Mouse (Mus musculus) T-helper 2 cell (primary cell): ENCODE measurements around the gene Baz2b.

ENCODE experiments used
- in situ Hi-C: fragments of 300-600 bp; cut with MboI, MseI; formaldehyde crosslinking; loops from one replicate; pipeline ENCODE4 v1.15.1; 2025; ENCODE audit warnings: high pct_unique_total_duplicates

Baz2b gene

DNA sequence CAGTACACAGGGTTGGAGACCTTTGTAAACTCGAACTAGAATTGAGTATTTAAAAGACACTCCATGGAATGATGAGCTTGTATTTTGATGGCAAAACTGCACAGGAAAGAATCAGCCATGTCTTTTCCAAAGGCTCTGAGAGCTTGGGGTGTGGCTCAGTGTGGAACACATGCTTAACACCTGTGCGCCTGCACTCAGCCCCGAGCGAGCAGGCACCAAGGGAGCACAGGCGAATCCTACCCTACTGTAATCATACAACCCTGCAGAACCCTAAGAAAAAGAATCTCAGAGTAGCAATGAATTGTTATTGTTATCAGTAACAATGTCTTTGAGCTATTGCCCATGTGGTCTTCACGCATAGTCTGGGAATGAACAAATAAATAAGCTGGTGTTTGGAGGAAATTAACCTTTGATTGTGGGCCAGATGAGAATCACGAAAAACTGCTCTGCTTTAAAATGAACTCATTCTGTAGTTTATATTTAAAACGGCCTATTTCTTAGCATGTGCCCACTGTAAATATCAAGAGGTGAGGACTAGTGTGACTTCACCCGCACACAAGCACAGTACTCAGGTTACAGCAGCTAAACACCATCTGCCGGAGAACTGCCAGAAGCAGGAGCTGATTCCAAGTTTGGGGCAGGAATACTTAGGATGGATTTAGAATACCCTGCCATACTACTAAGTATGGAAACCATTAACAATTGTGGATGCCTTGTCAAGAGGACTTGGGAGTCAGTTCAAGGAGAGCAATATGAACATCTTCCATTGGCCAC lies 77.2 kb downstream of the Baz2b start:
- in situ Hi-C loops, result no loop called here

DNA sequence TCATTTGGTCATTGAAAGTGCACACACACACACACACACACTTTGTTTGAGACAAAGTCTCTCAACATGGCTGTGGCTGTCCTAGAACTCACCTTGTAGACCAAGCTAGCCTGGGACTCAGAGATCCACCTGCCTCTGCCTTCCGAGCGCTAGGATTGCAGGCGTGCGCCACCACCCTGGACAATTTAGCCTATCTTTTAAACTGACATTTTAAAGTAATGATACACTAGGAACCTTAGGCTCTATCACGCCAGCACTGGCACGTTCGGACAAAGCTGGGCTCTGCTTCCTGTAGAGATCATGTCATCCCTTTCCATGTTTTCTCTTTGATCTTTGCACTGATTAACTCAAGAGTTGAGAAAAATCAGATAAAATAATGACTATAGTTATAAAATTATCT lies 81.0 kb downstream of the Baz2b start:
- in situ Hi-C loops, result no loop called here

DNA sequence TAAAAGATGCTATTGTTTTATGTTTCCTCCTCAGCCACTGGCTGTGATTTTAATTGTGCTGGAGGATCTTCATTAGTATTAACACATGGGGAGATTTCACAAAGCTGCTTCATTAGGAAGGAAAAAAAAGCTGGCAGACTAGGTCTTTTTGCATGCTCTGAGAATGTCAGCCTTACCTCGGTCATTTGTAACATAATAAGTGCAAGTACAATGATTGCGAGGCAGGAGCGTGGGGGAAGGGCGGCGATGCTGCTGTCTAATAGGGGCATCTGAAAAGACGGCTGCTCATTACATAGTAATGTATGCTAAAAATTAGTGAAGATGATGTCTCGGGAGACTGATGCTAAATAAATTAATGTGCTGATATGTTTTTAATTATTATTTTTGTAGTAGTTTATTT lies 82.8 kb downstream of the Baz2b start:
- in situ Hi-C loops, result no loop called here

DNA sequence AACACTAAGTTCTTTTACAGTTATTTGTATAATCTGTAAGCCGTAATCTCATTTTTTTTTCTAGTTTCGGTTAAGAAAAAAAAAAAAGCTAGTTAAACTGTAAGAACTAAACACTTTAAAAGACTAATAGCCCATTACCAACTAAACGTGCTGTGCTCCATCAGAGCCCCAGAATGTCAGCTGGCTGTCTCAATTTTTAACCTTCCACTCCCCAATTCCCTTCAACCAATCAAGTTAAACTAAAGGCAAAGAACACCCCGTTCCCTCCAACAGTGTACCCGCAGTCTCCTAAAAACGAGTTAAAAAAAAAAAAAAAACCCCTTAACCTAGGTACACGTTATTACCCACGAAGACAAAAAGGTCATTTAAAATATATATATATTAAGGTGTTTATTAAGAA lies 83.3 kb downstream of the Baz2b start:
- in situ Hi-C loops, result no loop called here

DNA sequence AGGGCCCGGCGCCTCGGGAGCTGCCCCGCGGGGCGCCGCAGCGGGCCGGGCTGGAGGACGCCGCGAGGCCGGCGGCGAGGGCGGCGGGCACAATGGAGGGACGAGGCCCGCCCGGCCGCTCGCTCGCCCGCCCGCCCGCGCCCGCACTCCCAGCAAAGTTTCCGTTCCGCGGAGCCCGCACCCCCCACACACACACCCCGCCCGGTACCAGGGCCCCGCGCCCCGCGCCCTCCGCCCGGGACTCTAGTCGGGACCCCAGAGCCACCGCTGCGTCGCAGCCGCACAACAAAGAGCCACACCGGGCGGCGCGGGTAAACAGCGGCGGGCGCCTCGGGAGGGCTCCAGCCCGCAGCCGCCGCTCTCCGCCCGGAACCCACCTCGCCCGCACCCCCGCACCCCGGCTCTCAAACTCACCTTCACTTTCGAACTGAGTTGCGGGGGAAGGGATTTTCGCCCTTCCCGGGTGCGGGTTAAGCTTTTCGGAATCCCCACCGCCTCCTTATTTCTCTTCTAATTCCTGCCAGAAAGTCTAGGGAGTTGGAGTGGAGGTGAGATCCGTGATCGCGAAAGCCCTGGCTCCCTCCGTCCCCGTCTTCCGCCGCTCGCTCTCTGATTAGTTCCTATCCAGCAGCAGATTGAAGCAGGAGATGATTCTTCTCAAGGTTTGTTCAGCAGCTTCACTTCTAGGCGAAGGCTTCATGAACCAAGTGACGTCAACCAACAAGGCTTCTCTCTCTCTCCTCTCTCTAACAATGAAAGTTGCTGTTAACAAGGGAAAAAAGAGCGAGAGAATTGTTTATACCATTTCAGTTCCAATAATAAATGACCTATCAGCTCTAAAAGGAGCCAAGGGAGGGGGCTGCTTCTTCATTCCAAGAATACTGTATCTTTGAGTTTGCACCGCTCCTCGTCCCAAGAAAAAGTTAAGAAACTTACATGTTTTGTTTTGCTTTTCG lies 84.3 kb downstream of the Baz2b start:
- in situ Hi-C loops, result no loop called here

DNA sequence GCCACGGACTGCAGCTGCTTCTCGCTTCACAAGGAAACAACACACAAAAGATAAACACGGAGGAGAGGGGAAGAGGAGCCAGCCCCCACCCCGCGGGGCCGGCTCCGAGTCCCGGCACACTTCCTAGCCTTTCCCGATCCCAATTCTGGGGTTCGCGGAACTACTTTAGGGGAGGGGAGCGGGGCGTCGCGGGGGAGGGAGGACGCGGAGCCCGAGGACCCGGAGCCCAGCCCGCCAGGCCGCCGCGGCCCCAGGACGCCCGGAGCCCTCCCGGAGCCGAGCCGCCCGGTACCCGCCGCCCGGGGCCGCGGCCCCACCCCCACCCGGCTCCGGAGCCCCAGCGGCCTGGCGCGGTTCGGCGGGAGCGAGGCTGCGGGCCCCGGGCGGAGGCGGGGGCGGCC lies 85.0 kb downstream of the Baz2b start:
- in situ Hi-C loops, result no loop called here

DNA sequence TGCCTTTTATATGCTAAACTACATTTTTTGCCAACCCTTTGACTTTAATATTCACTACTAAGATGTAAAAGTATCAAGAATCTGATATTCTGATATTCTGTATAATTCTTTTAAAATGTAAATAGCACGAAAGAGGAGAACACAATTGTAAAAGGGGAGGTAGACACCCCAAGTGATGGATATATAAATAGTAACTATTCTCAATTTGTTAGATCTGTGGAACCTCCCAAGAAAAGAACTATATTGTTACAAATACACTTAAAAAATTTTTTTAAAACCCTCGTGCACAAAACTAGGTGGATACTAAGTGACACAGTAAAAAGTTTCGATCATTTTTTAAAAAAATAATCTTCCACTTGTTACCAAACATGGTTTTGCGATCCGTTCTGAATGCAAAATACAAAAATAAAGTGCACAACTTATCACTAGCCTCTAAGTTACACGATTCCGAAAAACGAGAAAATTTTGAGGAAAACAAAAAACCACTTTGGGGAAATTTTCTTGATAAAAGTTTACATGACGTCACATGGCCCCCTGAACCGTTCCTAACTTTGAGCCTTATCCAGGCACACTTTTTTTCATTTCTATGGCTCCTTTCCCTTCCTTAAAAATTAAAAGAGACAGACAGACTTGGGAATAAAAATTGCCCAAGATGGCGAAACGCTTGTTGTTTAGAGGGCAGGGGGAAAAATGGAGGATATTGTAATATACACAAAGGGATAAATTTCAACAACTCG lies 85.6 kb downstream of the Baz2b start:
- in situ Hi-C loops, result no loop called here

DNA sequence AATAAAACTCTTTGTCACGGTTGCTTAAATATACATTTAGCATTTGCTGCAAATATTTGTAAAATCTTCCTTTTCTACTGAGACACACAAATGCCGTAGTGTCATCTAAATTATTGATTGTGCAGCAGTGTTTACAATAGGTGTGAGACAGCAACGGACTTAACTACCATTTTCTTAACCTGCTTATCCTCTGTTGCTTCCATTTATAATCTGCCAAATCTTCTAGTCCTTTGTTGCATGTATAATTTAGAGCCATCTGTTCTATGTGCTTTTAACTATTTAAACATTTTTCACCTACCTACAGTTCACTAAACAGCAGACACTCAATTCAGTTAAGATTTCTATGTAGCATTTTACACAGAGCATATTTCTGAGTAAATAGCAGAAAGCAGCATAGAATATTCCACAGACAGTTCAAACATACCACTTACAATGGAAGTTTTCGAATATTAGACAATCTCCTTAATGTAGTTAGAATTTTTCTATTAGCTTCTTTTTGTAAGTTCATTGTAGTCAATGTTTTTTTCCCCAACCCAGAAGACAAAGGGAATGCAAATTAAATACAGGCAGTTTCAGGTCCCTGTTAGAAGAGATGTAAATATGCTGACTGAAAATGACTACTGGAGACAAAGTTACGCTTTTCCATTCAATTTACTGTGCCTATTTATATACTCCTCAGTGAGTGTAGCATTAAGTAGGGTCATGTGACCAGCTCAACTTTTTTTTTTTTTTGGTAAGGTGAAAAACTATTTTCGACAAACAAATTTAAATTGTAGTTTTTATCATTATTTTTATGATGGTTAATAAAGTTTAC lies 86.4 kb downstream of the Baz2b start:
- in situ Hi-C loops, result no loop called here

DNA sequence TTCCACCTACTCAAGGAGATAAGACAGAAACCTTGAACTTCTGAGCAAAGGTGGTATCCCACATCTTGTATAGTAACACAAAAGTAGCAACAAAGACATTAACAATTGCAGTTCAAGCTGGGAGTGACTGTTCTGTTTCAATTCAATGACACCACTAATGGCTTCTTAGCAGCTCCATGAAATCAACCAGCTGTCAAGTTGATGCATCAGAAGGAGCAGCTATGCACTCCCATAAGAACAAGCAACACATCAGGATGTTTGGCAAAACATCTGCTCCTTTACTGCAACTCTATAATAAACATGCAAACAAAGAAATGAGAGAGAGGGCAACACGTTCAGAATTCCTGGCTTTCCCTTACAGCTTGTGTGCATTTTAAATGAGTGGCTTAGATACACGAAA lies 87.5 kb downstream of the Baz2b start:
- in situ Hi-C loops, result no loop called here

DNA sequence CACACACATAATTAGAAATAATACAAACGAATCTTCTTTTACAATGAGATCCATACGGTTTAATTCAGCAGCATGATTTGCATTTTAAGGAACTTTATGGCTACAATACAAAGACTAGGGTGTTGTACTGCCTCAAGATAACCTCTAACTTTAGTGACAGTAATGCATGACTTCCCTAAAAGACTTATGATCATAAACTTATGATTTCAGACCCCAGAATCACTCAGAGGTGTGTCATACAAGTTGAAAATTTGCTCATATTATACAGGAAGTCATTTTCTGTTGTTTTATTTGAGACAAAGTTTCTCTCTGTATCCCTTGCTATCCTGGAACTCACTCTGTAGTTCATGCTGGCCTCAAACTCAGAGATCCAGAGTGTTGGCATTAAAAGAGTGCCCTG lies 89.0 kb downstream of the Baz2b start:
- in situ Hi-C loops, result no loop called here

DNA sequence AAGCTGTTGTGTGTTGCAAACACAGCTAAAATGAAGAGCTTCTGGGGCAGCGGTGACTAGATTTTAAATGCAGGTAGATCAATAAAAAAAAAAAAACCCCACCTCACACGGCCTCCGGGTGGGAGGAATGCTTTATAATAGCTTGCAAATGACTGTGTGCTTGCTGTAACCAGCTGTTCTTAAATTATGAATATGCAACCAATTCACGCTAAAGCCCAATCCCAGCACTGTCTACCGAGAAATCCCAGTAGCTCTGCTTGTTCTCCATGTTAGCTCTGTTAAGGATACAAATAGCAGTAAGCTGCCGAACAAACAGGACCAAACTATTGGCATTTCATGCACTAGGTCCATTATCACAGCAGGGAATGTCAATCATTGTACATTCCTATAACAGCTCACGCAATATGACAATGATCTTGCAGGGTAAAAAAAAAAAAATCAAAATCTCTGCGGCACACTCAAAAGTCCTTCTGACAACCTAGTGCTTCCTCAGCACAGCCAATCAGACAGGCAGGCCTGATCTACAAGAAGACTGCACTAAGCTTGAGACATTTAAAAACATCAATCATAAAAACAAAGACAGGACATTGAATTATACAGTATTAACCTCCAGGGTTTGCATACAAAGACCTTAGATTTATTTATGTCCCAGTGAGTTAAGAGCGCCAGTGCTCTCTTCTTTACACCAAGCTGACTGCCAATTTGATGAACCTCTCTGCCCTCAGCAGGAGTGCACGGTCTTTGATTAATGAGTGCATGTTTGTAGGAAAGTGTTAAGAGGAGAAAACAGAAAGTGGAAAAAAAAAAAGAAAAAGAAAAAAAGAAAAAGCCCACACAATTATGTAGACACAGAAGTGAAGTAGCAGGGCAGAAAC lies 90.7 kb downstream of the Baz2b start:
- in situ Hi-C loops, result no loop called here

DNA sequence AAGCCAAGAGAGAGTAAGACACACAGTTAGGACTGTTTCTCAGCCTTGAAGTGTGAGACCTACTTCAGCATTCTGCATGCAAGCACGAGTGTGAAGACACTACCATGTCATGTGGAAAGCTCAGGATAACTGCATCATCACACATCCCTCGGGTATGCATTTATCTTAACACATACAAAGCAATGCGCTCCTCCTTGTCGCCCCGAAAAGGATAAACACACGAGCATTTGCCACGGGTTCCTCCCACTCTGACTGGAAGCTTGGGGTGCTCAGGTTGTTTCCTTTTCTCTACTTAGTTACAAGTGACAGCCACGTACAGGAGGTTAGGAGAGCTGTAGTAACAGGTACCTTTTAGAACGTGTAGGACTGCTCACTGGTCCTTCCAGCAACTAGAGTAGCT lies 91.8 kb downstream of the Baz2b start:
- in situ Hi-C loops, result no loop called here

DNA sequence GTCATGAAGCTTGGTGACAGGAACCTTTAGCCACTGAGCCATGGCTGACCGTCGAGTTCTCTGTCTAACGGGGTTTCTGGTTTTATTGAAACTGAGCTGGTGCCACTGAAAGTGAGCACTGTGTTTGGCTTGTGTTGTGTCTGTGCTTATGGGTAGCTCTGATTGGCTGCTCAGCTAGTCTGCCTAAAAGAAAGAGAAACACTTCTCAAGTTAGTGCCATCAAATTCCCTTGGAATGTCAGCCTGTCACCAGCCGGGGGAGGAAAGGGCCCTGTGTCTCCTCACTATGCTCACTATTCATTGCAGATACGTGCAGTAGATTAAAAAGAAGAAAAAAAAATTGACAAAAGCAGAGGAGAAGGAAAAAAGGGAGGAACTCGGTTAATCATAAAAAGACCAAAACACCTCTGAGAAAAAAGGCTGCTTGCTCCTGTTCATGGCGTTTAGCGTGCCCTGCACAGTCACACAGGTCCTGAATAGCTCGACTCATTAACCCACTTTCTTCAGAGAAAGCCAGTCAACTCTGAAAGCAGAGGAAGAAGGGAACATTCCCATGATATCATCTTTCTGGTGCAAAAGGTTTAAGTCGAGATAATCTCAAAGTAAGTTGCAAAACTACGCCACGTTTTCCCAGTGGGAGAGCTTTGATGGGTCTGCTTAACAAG lies 93.6 kb downstream of the Baz2b start:
- in situ Hi-C loops, result no loop called here

DNA sequence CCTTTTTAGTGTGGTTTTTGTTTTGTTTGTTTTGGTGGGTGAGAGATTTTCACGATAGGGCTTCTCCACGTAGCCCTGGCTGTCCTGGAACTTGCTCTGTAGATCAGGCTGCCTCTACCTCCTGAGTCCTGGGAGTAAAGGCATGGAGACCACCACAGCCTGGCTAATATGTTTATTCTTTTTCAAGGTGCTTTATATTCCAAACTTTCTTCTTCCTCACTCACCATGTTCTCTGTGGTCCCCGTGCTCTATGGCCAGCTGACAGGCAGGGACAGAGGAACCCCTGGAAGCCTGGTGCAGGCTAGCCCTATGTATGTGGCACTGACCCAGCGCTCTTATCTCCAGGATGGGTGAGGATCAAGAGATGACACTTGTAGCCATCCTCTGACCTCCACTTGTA lies 94.7 kb downstream of the Baz2b start:
- in situ Hi-C loops, result no loop called here

DNA sequence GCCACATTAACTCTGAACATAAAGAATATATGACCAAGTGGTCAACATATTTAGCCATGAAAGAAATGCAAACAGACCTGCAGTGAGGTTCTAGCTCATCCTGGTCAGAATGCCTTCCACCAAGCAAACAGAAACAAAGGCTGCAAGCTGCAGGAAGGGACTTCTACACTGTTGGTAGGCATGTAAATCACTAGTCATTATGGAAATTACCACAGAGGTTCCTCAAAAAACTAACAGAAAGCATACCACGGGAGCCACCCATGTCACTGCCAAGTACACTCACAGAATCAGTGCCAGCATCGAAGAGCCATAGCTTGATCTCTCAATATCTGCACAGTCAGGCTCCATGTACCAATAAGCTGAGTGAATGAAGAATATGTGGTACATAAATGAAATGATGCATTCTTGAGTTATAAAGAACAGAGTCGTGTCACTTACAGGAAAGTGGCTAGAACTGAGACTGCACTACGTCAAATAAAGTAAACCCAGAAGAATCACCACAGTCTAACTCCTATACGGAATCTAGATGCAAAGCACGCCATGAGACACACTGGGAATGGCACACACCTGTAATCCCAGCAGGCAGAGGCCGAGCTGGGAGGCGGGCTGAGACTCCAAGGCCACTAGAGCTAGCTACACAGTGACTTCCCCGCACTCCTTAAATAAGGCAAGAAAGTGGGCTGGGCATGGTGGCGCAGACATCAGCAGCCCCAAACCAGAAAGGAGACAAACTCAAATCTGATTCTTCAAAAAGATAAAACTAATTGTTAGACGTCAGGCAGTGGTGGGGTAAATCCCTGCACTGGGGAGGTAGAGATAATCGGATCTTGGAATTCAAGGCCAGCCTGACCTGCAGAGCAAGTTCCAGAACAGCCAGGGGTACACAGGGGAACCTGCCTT lies 95.7 kb downstream of the Baz2b start:
- in situ Hi-C loops, result no loop called here

DNA sequence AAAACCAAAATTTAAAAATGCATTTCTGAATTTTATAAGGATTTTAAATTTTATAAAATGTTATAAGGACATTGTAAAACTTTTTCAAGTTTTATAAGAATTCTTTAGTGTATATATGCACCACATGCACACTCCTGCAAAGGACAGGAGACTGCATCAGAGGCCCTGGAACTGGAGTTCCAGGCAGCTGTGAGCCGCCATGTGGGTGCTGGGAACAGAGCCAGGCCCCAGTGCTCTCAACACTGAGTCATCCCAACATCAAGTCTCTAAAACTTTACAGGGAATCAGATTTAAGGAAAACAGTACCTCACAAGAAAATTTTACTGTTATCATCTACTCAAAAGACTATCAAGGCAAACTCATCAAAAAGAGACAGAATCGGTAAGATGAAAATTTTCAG lies 97.5 kb downstream of the Baz2b start:
- in situ Hi-C loops, result no loop called here

DNA sequence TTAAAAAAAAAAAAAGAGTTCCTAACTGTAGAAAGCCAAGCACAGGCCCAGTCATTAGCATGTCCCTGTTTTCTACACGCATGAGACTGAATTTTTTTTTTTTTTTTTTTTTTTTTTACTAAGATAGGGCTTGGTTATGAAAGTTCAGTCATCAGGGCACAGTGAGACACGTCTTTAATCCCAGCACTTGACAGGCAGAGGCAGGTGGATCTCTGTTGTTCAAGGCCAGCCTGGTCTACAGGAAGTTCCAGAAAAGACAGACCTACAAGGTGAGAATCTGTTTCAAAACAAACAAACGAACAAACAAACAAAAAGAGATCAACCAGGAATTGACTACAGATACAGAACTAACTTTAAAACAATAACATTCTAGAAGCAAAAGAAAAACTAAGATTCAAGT lies 100.6 kb downstream of the Baz2b start:
- in situ Hi-C loops, result no loop called here

DNA sequence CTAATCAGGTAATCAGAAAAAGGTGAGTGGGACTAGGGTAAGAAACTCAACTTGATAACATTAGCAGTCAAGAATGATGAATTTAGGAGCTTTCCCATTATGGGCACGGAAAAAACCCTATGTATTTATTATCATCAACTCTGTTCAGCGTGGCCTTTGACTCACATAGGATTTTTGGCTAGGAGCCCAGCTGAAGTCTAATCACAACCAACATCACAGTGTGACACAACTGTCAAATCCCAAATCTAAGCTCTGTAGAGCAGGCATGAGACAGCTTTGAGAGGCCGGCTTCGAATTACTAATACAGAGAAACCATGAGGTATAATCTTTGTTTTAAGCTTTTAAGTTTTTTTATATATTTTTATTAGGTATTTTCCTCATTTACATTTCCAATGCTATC lies 113.0 kb downstream of the Baz2b start:
- in situ Hi-C loops, result no loop called here

DNA sequence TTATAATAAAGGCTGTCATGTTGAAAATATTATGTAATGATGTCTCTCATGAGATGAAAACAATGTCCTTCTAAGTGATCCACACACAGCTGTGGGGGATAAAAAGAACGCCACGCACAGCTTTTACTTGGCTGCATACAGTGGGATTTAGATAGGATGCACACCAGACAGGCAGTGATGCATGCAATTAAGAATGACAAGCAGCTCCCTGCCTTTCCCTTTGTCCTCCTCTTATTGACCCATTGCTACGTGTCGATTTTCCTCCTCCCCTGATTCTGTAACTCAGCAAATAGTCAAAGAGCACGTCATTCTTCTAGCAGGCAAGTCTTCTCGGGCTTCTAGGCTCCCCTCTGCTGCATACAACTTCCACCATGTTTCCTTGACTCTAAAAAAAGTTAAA lies 119.4 kb downstream of the Baz2b start:
- in situ Hi-C loops, result no loop called here
